Mouse (Mus musculus) monocyte, adult 5-6 weeks (primary cell): ENCODE data around the gene Mdfi. TPM values are rescaled to one million over a fixed set of nuclear protein-coding genes. Genes with fewer than 3 reads are reported as not detected.

Source experiments
- ATAC-seq: fragments of 153-309, 156-312 bp; replicated peaks from 2 replicates; pipeline ENCODE4 v1.8.0; 2017; ENCODE audit warnings: mild to moderate bottlenecking; ENCODE audit not compliant: low TSS enrichment, insufficient number of reproducible peaks, severe bottlenecking, poor library complexity, low FRiP score
- total RNA-seq: library from RNA; stranded (forward); fragments of 200-1000, 200-491, 200-594 nt; gene quantifications from 3 replicates; pipeline ENCODE4 v1.2.3, GENCODE M21; 2017

Gene Mdfi
- total RNA-seq, 1 experiment from 2014 or later = not detected

GRCm38 (mm10) chr17:47813616-47814015 is 20.9 kb downstream of the Mdfi start:
- ATAC-seq = no peak

DNA sequence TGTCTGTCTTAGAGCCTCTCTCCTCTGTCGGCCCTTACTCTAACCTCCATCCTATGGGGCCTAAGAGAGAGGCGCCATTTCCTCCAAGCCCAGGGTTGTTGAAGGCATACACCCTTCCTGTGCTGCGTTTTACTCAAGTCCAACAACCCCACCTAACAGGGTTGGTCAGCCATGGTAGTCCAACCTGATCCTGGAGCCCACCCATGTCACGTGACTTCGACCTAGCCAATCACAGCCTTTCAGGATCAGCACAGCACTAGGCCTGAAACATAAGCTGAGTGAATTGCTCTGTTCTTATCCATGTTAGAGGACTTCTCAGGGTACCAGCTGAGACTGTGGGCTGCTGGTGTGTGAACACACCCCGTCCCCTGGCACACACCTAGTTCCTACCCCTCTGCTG is 22.3 kb downstream of the Mdfi start:
- ATAC-seq = no peak

- ATAC-seq = no peak
Observed at GRCm38 (mm10) chr17:47811265-47811800, 23.2 kb downstream of the Mdfi start.

- ATAC-seq = no peak
Observed at GRCm38 (mm10) chr17:47806230-47806629, 28.3 kb downstream of the Mdfi start.

- ATAC-seq = no peak
Observed at GRCm38 (mm10) chr17:47805047-47805835, 29.2 kb downstream of the Mdfi start.

DNA sequence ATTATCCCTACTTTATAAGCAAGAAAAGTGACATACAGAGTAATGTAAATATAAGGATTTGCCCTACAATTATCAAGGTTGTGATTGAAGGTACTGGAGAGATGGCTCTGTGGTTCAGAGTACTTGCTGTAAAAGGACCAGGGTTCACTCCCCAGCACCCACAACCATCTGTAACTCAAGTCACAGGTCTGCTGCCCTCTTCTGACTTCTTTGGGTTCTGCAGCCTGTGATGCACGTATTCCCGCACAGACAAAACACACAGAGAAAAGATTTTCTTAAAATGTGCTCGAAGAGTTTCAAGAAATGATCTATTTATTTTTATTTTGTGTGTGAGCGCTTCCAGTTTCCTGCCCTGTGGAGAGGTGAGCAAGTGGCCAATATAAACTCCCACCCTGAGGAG is 30.8 kb downstream of the Mdfi start:
- no peak for ATAC-seq

- ATAC-seq = no peak
Observed at GRCm38 (mm10) chr17:47802806-47803205, 31.7 kb downstream of the Mdfi start.

DNA sequence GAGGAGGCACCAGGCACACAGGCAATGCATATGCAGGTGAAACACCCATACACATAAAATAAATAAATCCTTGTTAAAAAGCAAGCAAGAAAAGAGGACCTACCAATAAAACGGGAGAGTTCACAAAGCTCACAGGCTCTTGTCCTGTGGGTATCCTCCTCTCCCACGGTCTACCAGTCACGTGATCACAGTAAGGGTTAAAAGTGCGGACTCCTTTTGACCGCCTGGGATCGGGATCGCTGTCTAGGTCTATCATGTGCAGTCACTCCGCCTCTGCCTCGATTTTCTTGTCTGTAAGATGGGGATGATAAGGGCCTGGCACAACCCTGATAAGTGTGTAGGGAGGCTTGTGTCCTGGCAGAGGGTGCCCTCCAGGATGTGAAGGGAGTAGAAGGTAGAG is 37.1 kb downstream of the Mdfi start:
- ATAC-seq = no peak

DNA sequence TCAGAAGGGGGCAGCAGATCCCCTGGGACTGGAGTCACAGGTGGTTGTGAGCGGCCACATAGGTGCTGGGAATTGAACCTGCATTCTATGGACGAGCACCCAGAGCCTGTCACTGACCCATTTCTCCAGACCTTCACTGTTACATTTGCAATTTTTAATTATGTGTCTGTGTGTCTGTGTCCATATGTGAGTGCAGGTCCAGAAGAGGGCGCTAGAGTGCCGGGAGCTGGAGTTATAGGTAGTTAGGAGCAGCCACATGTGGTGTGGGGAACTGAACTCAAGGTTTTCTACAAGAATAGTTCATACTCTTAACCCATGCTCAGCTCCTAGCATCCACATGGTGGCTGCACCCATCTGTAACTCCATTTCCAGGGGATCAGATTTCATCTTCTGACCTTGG is 37.5 kb downstream of the Mdfi start:
- ATAC-seq = no peak

DNA sequence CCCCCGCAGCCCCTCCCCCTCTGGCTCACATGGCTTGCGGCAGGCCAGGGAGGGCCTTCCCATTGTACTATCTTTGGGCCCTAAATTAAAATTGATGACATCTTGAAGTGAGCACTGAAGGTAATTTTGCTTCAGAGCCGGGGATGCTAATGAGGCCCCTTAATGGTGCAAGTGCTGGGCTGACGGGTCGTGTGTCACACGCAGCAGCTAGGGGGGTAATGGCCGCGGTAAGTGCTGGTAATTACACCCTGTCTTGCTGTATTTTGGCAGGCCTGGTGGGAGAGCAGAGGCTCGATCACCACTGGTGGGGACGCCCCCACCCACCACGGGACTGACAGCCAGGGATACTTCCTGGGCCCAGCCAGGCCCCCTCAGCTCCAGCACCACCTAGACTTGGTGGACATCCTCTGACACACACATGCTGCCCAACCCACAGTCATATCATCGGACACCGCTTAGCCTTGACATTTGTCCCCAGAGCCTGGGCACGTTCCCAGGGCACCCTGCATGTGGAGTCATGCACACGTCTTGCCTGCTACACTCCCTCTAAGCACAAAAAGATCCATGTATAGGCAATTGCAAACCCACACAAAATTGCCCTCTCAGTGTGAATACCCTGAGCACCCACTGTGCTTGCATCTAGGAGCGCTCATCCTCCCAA is 38.2 kb downstream of the Mdfi start:
- ATAC-seq = no peak

- ATAC-seq = peak; percentile 48
Observed at GRCm38 (mm10) chr17:47795446-47795845, 39.0 kb downstream of the Mdfi start.

GRCm38 (mm10) chr17:47793377-47793776 is 41.1 kb downstream of the Mdfi start:
- peak; percentile 84 for ATAC-seq

DNA sequence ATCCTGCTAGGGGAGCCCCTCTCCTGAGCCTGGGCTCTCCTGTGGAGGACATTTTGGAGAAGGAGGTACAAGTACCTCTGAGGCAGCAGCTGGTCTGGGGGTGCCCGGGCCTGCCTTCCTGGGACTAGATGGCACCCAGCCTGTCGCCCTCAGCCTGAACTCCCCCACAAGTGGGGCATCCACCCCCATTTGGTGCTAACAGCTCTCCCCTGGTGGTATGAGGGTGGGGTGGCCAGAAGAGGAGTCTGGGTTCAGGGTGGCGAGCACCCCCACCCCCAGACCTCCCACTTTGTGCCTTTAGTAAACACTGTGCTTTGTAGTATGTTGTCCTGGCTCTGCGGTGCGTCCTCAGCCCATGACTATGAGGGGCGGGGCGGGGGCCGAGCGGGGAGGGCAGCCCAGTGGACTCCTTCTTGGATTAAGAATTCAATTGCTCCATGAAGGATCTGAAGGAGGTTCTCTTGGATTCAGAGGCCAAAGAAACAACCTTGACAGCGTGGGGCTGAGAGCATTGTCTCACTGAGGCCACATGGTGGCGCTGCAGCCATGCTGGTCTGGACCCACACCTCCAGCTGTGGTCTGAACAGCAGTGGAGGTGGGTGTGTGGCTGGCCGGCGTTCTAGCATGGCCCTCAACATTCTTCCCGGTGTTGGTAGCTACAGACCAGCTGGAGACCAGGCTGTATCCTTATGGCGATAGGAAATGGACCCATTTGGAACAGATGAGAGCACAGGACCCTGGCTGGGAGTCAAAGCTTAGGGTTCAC is 42.2 kb downstream of the Mdfi start:
- ATAC-seq = peak; percentile 52; the same call in 1 of the 2 replicates

- no peak for ATAC-seq
Observed at GRCm38 (mm10) chr17:47788996-47789395, 45.5 kb downstream of the Mdfi start.

DNA sequence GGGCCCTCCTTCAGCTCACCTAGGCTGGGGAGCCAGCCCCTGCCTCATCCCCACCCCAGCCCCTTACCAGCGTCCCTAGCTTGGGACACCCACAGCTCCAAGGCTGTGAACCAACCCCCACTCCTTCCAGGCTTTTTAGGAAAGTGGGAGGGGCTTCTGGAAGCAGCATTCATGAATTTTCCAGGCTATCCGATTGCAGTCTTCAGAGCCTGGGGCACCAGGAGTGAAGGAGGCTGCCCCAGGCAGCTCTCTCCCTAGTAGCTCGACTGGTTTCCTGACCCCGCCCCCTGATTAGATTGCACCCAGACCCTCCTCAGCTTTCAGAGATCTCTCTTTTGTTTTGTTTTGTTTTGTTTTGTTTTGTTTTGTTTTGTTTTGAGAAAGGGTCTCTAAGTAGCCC is 46.2 kb downstream of the Mdfi start:
- ATAC-seq = no peak

- no peak for ATAC-seq
Observed at GRCm38 (mm10) chr17:47787632-47788031, 46.9 kb downstream of the Mdfi start.

GRCm38 (mm10) chr17:47784411-47784810 is 50.1 kb downstream of the Mdfi start:
- peak; percentile 59 for ATAC-seq

GRCm38 (mm10) chr17:47783445-47784223 is 50.9 kb downstream of the Mdfi start:
- ATAC-seq = no peak

GRCm38 (mm10) chr17:47782486-47782885 is 52.0 kb downstream of the Mdfi start:
- no peak for ATAC-seq
